Comparison of ENCODE assay signal across 1 mouse cellular context in genomic region chr17:86445900-86446299, GRCm38 (mm10).
A peak's percentile ranks its signal among the peaks of the same experiment; 100 is the strongest.
TF ChIP-seq lines count a peak whose summit lies in the region.

No protein-coding gene starts in this region.

TF ChIP-seq in CH12.LX, 34 proteins besides CTCF, POLR2A, EP300 and RAD21 (continued from another document):
- TF ChIP-seq IRF4 (IDR thresholded peaks at IDR 0.05; ENCODE audit: low read depth, low read length) = no peak
- no peak for TF ChIP-seq ZC3H11A (IDR thresholded peaks at IDR 0.05; ENCODE audit: low read depth, low read length)
- peak; percentile 70 for TF ChIP-seq BHLHE40 (IDR thresholded peaks at IDR 0.05; ENCODE audit: low read depth, low read length)
- no peak for TF ChIP-seq GABPA (IDR thresholded peaks at IDR 0.05; ENCODE audit: insufficient replicate concordance, low read depth, low read length)
- no peak for TF ChIP-seq USF2 (conservative IDR thresholded peaks at IDR 0.05; ENCODE audit: low read depth, low read length)
- TF ChIP-seq SIN3A (IDR thresholded peaks at IDR 0.05; ENCODE audit: low read length) = no peak
- TF ChIP-seq USF1 (IDR thresholded peaks at IDR 0.05; ENCODE audit: low read depth, low read length) = no peak
- TF ChIP-seq ETS1 (conservative IDR thresholded peaks at IDR 0.05; ENCODE audit: low read depth, low read length) = peak; percentile 43; the same call in 1 of the 2 replicates
- TF ChIP-seq HCFC1 (IDR thresholded peaks at IDR 0.05; ENCODE audit: low read depth, low read length) = no peak
- TF ChIP-seq CHD2 (IDR thresholded peaks at IDR 0.05; ENCODE audit: low read length) = no peak
- no peak for TF ChIP-seq ZMIZ1 (IDR thresholded peaks at IDR 0.05; ENCODE audit: low read depth, low read length)
- TF ChIP-seq KAT2A (IDR thresholded peaks at IDR 0.05; ENCODE audit: insufficient replicate concordance, low read length) = no peak
- no peak for TF ChIP-seq ZNF384 (IDR thresholded peaks at IDR 0.05; ENCODE audit: low read depth, low read length)
- TF ChIP-seq UBTF (IDR thresholded peaks at IDR 0.05; ENCODE audit: low read depth, low read length) = no peak
- no peak for TF ChIP-seq TBP (conservative IDR thresholded peaks at IDR 0.05; ENCODE audit: low read depth, low read length)
